Mouse (Mus musculus) C2C12 (cell line): ENCODE measurements around the gene Pex11a. TPM values are rescaled to one million over a fixed set of nuclear protein-coding genes. Genes with fewer than 3 reads are reported as not detected.

Source experiments
- H3K27me3 ChIP-seq: one replicate; pipeline ENCODE4 v1.6.1; 2011; ENCODE audit not compliant: control insufficient read depth, insufficient read depth, insufficient read length
- H3K36me3 ChIP-seq: one replicate; pipeline ENCODE4 v1.6.1; 2011; ENCODE audit not compliant: control insufficient read depth, insufficient read depth
- H3K4me3 ChIP-seq: one replicate; pipeline ENCODE4 v1.5.1; 2011; ENCODE audit warnings: mild to moderate bottlenecking, control low read depth; ENCODE audit not compliant: poor library complexity, insufficient read depth, severe bottlenecking
- H3K79me2 ChIP-seq: one replicate; pipeline ENCODE4 v1.6.1; 2011; ENCODE audit not compliant: control insufficient read depth, insufficient read depth
- H3K79me3 ChIP-seq: one replicate; pipeline ENCODE4 v1.6.1; 2011; ENCODE audit warnings: low read depth, control low read depth
- H3ac ChIP-seq: one replicate; pipeline ENCODE3; 2011; ENCODE audit warnings: low read depth; ENCODE audit not compliant: control insufficient read depth, insufficient read length
- CEBPB ChIP-seq: IDR thresholded peaks from one replicate; pipeline ENCODE4 v1.6.1; 2011; ENCODE audit warnings: low read depth, mild to moderate bottlenecking, control low read depth, moderate library complexity
- CTCF ChIP-seq: IDR thresholded peaks from one replicate; pipeline ENCODE4 v1.5.1; 2011; ENCODE audit not compliant: control insufficient read depth, insufficient read depth, insufficient read length
- FOSL1 ChIP-seq: IDR thresholded peaks from one replicate; pipeline ENCODE4 v1.8.0; 2011; ENCODE audit warnings: mild to moderate bottlenecking, low read length; ENCODE audit not compliant: poor library complexity, insufficient read depth, severe bottlenecking
- MAX ChIP-seq: IDR thresholded peaks from one replicate; pipeline ENCODE4 v1.6.1; 2011; ENCODE audit warnings: mild to moderate bottlenecking, control low read depth
- MYOD1 ChIP-seq: IDR thresholded peaks from one replicate; pipeline ENCODE4 v1.6.1; 2011; ENCODE audit warnings: low read depth; ENCODE audit not compliant: control insufficient read depth, insufficient read length
- MYOG ChIP-seq: IDR thresholded peaks from one replicate; pipeline ENCODE4 v1.6.1; 2011; ENCODE audit not compliant: control insufficient read depth, insufficient read length; ENCODE audit errors: extremely low read depth
- USF1 ChIP-seq: IDR thresholded peaks from one replicate; pipeline ENCODE4 v1.6.1; 2011; ENCODE audit warnings: low read depth, mild to moderate bottlenecking, control low read depth, moderate library complexity
- polyA plus RNA-seq: library from polyadenylated mRNA; unstranded; fragments of >200 nt; fragmentation: generic; extraction: Trizol; gene quantifications from one replicate; pipeline ENCODE4 v1.2.1, GENCODE M21; 2012; ENCODE audit warnings: missing spikeins

Pex11a gene
- polyA plus RNA-seq, 1 experiment: 2.2 TPM

DNA sequence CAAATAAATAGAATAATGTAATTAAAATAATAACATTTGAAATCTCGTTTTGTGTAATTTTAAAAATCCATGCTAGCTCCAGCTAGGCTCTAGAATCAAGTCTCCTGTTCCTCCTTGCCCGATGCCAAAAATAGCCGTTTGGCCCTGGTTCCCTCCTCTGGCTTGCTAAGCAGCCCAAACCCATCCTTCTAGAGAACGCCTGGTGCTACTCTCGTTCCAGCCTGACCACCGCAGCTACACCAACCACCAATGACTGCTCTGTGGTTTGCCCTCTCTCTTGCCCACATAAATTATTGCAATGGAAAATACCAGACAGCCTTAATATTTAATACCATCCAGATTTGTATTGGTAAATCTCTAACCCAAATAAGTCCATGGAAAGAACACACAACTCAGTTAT is 4.7 kb upstream of the Pex11a start:
- TF ChIP-seq CTCF (no peak), MAX (no peak), USF1 (no peak), CEBPB (no peak), MYOG (no peak), MYOD1 (no peak), FOSL1 (no peak)
- no peaks in the 10 kb centered on the region for H3K36me3 ChIP-seq
- no peak overlapping the region for H3K4me3 ChIP-seq
- no peaks in the 10 kb centered on the region for H3K79me3 ChIP-seq
- no peaks in the 10 kb centered on the region for H3K79me2 ChIP-seq
- H3K27me3 ChIP-seq: no peaks in the 10 kb centered on the region
- H3ac ChIP-seq: no peak overlapping the region

DNA sequence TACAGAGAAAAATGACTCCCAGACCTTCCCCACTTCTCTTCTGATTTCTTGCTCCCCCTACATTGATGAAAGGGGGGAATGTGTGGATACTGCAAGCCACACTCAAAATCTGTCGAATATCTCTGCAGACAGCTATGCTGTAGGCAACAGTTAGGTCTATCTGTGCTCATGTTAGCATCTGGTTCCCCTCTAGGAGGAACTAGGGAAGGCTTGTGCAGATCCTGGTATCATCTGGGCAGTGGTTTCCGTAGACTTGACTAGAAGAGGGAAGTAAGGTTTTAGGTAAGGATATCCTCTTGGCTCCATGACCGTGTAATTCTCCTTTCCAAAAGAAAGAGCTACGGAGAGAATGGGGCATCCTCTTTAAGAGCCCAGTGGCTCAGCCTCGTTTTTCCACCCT is 1.7 kb upstream of the Pex11a start:
- H3K79me2 ChIP-seq: no peaks in the 10 kb centered on the region
- H3ac ChIP-seq: no peak overlapping the region
- TF ChIP-seq FOSL1 (no peak), MYOG (no peak), MAX (no peak), CEBPB (no peak), CTCF (no peak), MYOD1 (no peak), USF1 (no peak)
- H3K36me3 ChIP-seq: no peaks in the 10 kb centered on the region
- H3K4me3 ChIP-seq: no peak overlapping the region
- no peaks in the 10 kb centered on the region for H3K27me3 ChIP-seq
- no peaks in the 10 kb centered on the region for H3K79me3 ChIP-seq

- Histone ChIP-seq H3ac (no peak overlapping the region), H3K36me3 (no peaks in the 10 kb centered on the region), H3K79me3 (no peaks in the 10 kb centered on the region), H3K79me2 (no peaks in the 10 kb centered on the region), H3K27me3 (no peaks in the 10 kb centered on the region), H3K4me3 (no peak overlapping the region)
- no peak for TF ChIP-seq CTCF
- TF ChIP-seq MYOG: no peak
- no peak for TF ChIP-seq MYOD1
- TF ChIP-seq CEBPB: no peak
Measured at GRCm38 (mm10) chr7:79744051-79744450, 1.1 kb upstream of the Pex11a start.

- H3K79me2 ChIP-seq: no peaks in the 10 kb centered on the region
- H3K4me3 ChIP-seq: peak overlapping the region; percentile 45
- no peaks in the 10 kb centered on the region for H3K79me3 ChIP-seq
- no peak overlapping the region for H3ac ChIP-seq
- TF ChIP-seq MYOD1: no peak
- TF ChIP-seq FOSL1: no peak
- no peak for TF ChIP-seq MAX
- no peak for TF ChIP-seq MYOG
- TF ChIP-seq CTCF: no peak
- no peak for TF ChIP-seq USF1
- TF ChIP-seq CEBPB: no peak
- H3K27me3 ChIP-seq: no peaks in the 10 kb centered on the region
- no peaks in the 10 kb centered on the region for H3K36me3 ChIP-seq
Measured at GRCm38 (mm10) chr7:79742277-79742658, 663 bp downstream of the Pex11a start.

DNA sequence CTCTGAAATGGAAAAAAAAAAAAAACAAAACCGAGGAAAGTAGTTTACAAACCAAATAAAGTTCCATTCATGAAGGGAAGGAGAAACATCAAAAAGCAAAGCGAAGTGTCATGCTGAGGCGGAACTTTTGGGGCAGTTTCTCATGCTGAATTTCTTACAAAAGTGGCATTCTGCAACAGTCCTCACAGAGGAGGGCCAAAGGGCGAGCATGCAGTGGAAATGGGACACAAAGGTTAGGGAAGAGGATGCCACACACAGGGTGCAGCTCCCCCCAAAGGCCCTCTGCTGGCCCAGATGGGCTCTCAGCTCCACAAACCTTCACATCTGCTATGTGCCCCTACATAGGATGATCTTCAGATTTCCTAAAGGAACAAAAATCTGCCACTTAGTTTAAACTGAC is 2.7 kb downstream of the Pex11a start:
- H3ac ChIP-seq: no peak overlapping the region
- no peak for TF ChIP-seq MYOG
- no peak for TF ChIP-seq CTCF
- no peak for TF ChIP-seq MYOD1
- no peak for TF ChIP-seq CEBPB
- no peak for TF ChIP-seq FOSL1
- TF ChIP-seq USF1: no peak
- no peak for TF ChIP-seq MAX
- H3K79me2 ChIP-seq: no peaks in the 10 kb centered on the region
- H3K79me3 ChIP-seq: no peaks in the 10 kb centered on the region
- H3K4me3 ChIP-seq: no peak overlapping the region
- no peaks in the 10 kb centered on the region for H3K27me3 ChIP-seq
- no peaks in the 10 kb centered on the region for H3K36me3 ChIP-seq

- no peaks in the 10 kb centered on the region for H3K79me2 ChIP-seq
- no peaks in the 10 kb centered on the region for H3K79me3 ChIP-seq
- no peak overlapping the region for H3K4me3 ChIP-seq
- no peaks in the 10 kb centered on the region for H3K36me3 ChIP-seq
- no peak overlapping the region for H3ac ChIP-seq
- TF ChIP-seq MYOG: no peak
- no peak for TF ChIP-seq MAX
- no peak for TF ChIP-seq CEBPB
- TF ChIP-seq FOSL1: no peak
- no peaks in the 10 kb centered on the region for H3K27me3 ChIP-seq
Measured at GRCm38 (mm10) chr7:79738913-79739312, 4.0 kb downstream of the Pex11a start.
